Mouse (Mus musculus) C2C12 (cell line): ENCODE measurements around the gene Cacna2d1.

Experiments
- CEBPB ChIP-seq: IDR thresholded peaks from one replicate; pipeline ENCODE4 v1.6.1; 2011; ENCODE audit warnings: low read depth, mild to moderate bottlenecking, control low read depth, moderate library complexity
- CTCF ChIP-seq: IDR thresholded peaks from one replicate; pipeline ENCODE4 v1.5.1; 2011; ENCODE audit not compliant: control insufficient read depth, insufficient read depth, insufficient read length
- FOSL1 ChIP-seq: IDR thresholded peaks from one replicate; pipeline ENCODE4 v1.8.0; 2011; ENCODE audit warnings: mild to moderate bottlenecking, low read length; ENCODE audit not compliant: poor library complexity, insufficient read depth, severe bottlenecking
- MAX ChIP-seq: IDR thresholded peaks from one replicate; pipeline ENCODE4 v1.6.1; 2011; ENCODE audit warnings: mild to moderate bottlenecking, control low read depth
- MYOG ChIP-seq: IDR thresholded peaks from one replicate; pipeline ENCODE4 v1.6.1; 2011; ENCODE audit not compliant: control insufficient read depth, insufficient read length; ENCODE audit errors: extremely low read depth
- USF1 ChIP-seq: IDR thresholded peaks from one replicate; pipeline ENCODE4 v1.6.1; 2011; ENCODE audit warnings: low read depth, mild to moderate bottlenecking, control low read depth, moderate library complexity

DNA sequence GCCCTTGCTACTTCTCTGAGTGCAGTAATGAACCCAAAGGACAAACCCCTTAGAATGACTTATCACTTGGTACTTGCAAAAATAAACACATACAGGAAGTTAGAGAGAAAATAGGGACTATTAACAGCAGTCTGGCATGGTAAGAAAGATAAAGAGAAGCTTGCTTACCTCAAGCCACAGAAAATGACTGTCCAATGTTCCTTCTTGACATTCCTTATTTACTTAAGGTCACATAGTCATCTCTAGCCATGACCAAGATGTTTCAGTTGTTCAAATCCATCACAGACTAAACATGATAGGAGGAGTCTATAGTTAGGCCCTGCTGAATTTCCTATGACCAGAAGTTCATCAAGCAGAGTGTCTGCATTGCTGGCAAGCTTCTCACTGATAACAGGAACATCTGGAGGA, 381.5 kb downstream of the Cacna2d1 start:
- TF ChIP-seq CTCF: no peak
- TF ChIP-seq MAX: no peak
- TF ChIP-seq USF1: no peak
- TF ChIP-seq CEBPB: no peak
- TF ChIP-seq MYOG: no peak
- TF ChIP-seq FOSL1: no peak
